Mouse (Mus musculus): ENCODE measurements around the gene Ephx1.
A peak's percentile ranks its signal among the peaks of the same experiment; 100 is the strongest.
"Not testable (repeated sequence)": the region's sequence is repeated elsewhere in the genome, so short reads cannot be mapped to it uniquely, and the experiment has no call there.

Gene Ephx1

GRCm38 (mm10) chr1:181020756-181021487 is at the start of gene Ephx1:
Gene Ephx1, minus strand, starts transcription at chr1:181020904.
- peak; percentile 70 for DNase-seq (ENCODE audit: low read depth)

- no peak for DNase-seq (ENCODE audit: low read depth)
Observed at GRCm38 (mm10) chr1:181069671-181070070, 49.0 kb upstream of the Ephx1 start.

GRCm38 (mm10) chr1:181068344-181068743 is 47.6 kb upstream of the Ephx1 start:
- DNase-seq (ENCODE audit: low read depth): no peak

GRCm38 (mm10) chr1:181064648-181065047 is 43.9 kb upstream of the Ephx1 start:
- no peak for DNase-seq (ENCODE audit: low read depth)

GRCm38 (mm10) chr1:181063991-181064390 is 43.3 kb upstream of the Ephx1 start:
- DNase-seq (ENCODE audit: low read depth): no peak

- no peak for DNase-seq (ENCODE audit: low read depth)
Observed at GRCm38 (mm10) chr1:181061784-181062485, 41.2 kb upstream of the Ephx1 start.

GRCm38 (mm10) chr1:181052898-181053297 is 32.2 kb upstream of the Ephx1 start:
- no peak for DNase-seq (ENCODE audit: low read depth)

GRCm38 (mm10) chr1:181050937-181051336 is 30.2 kb upstream of the Ephx1 start, which contains the start of gene 9130409I23Rik:
Gene 9130409I23Rik, plus strand, starts transcription at chr1:181051237.
- DNase-seq (ENCODE audit: low read depth): no peak

- DNase-seq (ENCODE audit: low read depth): peak; percentile 42
Observed at GRCm38 (mm10) chr1:181049328-181049842, 28.7 kb upstream of the Ephx1 start.

GRCm38 (mm10) chr1:181047520-181047919 is 26.8 kb upstream of the Ephx1 start:
- no peak for DNase-seq (ENCODE audit: low read depth)

GRCm38 (mm10) chr1:181039652-181040051 is 18.9 kb upstream of the Ephx1 start:
- DNase-seq (ENCODE audit: low read depth): peak; percentile 76

GRCm38 (mm10) chr1:181037623-181038022 is 16.9 kb upstream of the Ephx1 start:
- no peak for DNase-seq (ENCODE audit: low read depth)

GRCm38 (mm10) chr1:181035015-181035778 is 14.5 kb upstream of the Ephx1 start:
- DNase-seq (ENCODE audit: low read depth): not testable (repeated sequence)

- DNase-seq (ENCODE audit: low read depth): peak; percentile 75
Observed at GRCm38 (mm10) chr1:181022265-181022664, 1.6 kb upstream of the Ephx1 start.

- DNase-seq (ENCODE audit: low read depth): no peak
Observed at GRCm38 (mm10) chr1:181021488-181021865, 773 bp upstream of the Ephx1 start.

GRCm38 (mm10) chr1:181017890-181018420 is 2.7 kb downstream of the Ephx1 start:
- DNase-seq (ENCODE audit: low read depth): no peak

- peak; percentile 85 for DNase-seq (ENCODE audit: low read depth)
Observed at GRCm38 (mm10) chr1:181017212-181017711, 3.4 kb downstream of the Ephx1 start.

GRCm38 (mm10) chr1:181016532-181017131 is 4.1 kb downstream of the Ephx1 start:
- DNase-seq (ENCODE audit: low read depth): peak; percentile 84

- no peak for DNase-seq (ENCODE audit: low read depth)
Observed at GRCm38 (mm10) chr1:181016045-181016444, 4.7 kb downstream of the Ephx1 start.

GRCm38 (mm10) chr1:181015558-181015957 is 5.1 kb downstream of the Ephx1 start:
- peak; percentile 88 for DNase-seq (ENCODE audit: low read depth)

- peak; percentile 54 for DNase-seq (ENCODE audit: low read depth)
Observed at GRCm38 (mm10) chr1:181014731-181015500, 5.8 kb downstream of the Ephx1 start.
